Mouse (Mus musculus) mature B cell (primary cell): ENCODE data around the gene Tsen2.

Experiments
- in situ Hi-C: fragments of 300-500 bp; cut with MboI; formaldehyde crosslinking; loops from 2 replicates; pipeline ENCODE4 v1.14.3; 2019

Tsen2 gene

GRCm38 (mm10) chr6:115541676-115542275 lies 2.7 kb upstream of the Tsen2 start:
- in situ Hi-C loops, result no loop called here

- in situ Hi-C loops, result no loop called here
These were observed 2.1 kb upstream of the Tsen2 start for GRCm38 (mm10) chr6:115542341-115542740.

GRCm38 (mm10) chr6:115546276-115546675 lies 1.8 kb downstream of the Tsen2 start:
- in situ Hi-C loops, result no loop called here

- in situ Hi-C loops, result no loop called here
These were observed 11.0 kb downstream of the Tsen2 start for GRCm38 (mm10) chr6:115555485-115555884.

GRCm38 (mm10) chr6:115558176-115558575 lies 13.7 kb downstream of the Tsen2 start:
- in situ Hi-C loops, result no loop called here

GRCm38 (mm10) chr6:115559651-115560632 lies 15.5 kb downstream of the Tsen2 start:
- in situ Hi-C loops, result no loop called here

- in situ Hi-C loops, result no loop called here
These were observed 21.1 kb downstream of the Tsen2 start for GRCm38 (mm10) chr6:115565479-115566045.

- in situ Hi-C loops, result no loop called here
These were observed 29.7 kb downstream of the Tsen2 start for GRCm38 (mm10) chr6:115574171-115574570.

GRCm38 (mm10) chr6:115577407-115577806 lies 32.9 kb downstream of the Tsen2 start:
- in situ Hi-C loops, result no loop called here

- in situ Hi-C loops, result no loop called here
These were observed 33.5 kb downstream of the Tsen2 start for GRCm38 (mm10) chr6:115577941-115578340.

GRCm38 (mm10) chr6:115580810-115581209 lies 36.3 kb downstream of the Tsen2 start:
- in situ Hi-C loops, result no loop called here

GRCm38 (mm10) chr6:115582328-115583115 lies 38.1 kb downstream of the Tsen2 start:
- in situ Hi-C loops, result no loop called here

- in situ Hi-C loops, result no loop called here
These were observed 39.1 kb downstream of the Tsen2 start for GRCm38 (mm10) chr6:115583430-115584125.

- in situ Hi-C loops, result no loop called here
These were observed 39.7 kb downstream of the Tsen2 start for GRCm38 (mm10) chr6:115584176-115584575.

GRCm38 (mm10) chr6:115586321-115586720 lies 41.9 kb downstream of the Tsen2 start:
- in situ Hi-C loops, result no loop called here

GRCm38 (mm10) chr6:115591692-115592359 lies 47.4 kb downstream of the Tsen2 start:
- in situ Hi-C loops, result no loop called here

GRCm38 (mm10) chr6:115592458-115592857 lies 48.0 kb downstream of the Tsen2 start, which contains the start of gene Mkrn2os:
TSS of gene Mkrn2os (minus strand) at chr6:115592576.
- in situ Hi-C loops, result no loop called here

- in situ Hi-C loops, result no loop called here
These were observed 48.8 kb downstream of the Tsen2 start for GRCm38 (mm10) chr6:115593252-115593651.

- in situ Hi-C loops, result no loop called here
These were observed 50.0 kb downstream of the Tsen2 start for GRCm38 (mm10) chr6:115594463-115594862.

- in situ Hi-C loops, result no loop called here
These were observed 51.2 kb downstream of the Tsen2 start for GRCm38 (mm10) chr6:115595667-115596066.

GRCm38 (mm10) chr6:115601322-115601714 lies 56.9 kb downstream of the Tsen2 start:
- in situ Hi-C loops, result no loop called here
